Mouse (Mus musculus): Measurements from ENCODE around the gene Vezt. TPM values are rescaled to one million over a fixed set of nuclear protein-coding genes. Genes with fewer than 3 reads are reported as not detected.
A peak's percentile ranks its signal among the peaks of the same experiment; 100 is the strongest.

Vezt gene
- total RNA-seq, 2 experiments from 2014 or later = 38.1 to 40.4 TPM

DNA sequence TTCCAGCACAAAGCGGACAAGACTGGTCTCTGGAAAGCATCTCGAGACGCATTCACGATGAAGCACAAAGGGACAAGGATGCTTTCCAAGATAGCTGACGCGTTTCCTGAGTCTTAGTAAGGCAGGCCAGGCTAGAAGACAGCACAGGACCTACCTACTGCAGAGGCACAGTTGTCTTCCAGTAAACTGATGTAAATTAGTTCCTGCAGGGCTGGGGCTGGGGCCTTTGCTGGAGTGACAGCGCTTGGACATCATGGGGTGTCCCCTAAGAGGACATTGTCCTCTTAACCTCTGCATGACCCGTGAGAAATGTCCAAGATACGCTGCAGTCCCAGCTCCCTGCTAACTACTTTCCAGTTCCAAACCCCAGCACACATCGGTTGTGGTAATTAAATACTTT lies 66.3 kb downstream of the Vezt start:
- intact Hi-C loops (cut with DNase I) = no loop called here

GRCm38 (mm10) chr10:93967486-93967885 lies 68.1 kb downstream of the Vezt start:
- intact Hi-C loops (cut with DNase I) = no loop called here
- no peak for DNase-seq (ENCODE audit: low spot score)

More for the DNA sequence above, 66.3 kb downstream of the Vezt start:
- DNase-seq (ENCODE audit: low spot score) = no peak

DNA sequence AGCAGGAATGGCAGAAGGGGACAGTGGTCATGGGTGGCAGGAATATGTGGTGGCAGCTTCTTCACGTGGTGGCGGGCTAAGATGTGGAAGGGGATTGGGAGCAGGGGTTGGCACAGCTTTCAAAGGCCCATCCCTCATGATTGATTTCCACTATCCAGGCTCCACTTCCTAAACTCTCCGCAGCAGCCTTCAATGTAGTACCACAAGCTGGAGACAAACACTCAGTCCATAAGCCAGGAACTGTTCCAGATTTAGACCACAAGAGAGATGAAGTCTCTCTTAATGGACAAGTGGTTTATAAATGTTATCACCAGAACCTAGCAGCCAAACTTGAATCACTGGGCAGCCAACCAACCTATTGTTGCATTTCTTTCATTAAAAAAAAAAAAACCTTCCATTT lies 81.6 kb downstream of the Vezt start:
- intact Hi-C loops (cut with DNase I) = no loop called here
- DNase-seq (ENCODE audit: low spot score) = no peak

GRCm38 (mm10) chr10:93953504-93953903 lies 82.1 kb downstream of the Vezt start:
- intact Hi-C loops (cut with DNase I) = no loop called here
- DNase-seq (ENCODE audit: low spot score) = no peak

GRCm38 (mm10) chr10:93950991-93951390 lies 84.6 kb downstream of the Vezt start:
- intact Hi-C loops (cut with DNase I) = no loop called here

DNA sequence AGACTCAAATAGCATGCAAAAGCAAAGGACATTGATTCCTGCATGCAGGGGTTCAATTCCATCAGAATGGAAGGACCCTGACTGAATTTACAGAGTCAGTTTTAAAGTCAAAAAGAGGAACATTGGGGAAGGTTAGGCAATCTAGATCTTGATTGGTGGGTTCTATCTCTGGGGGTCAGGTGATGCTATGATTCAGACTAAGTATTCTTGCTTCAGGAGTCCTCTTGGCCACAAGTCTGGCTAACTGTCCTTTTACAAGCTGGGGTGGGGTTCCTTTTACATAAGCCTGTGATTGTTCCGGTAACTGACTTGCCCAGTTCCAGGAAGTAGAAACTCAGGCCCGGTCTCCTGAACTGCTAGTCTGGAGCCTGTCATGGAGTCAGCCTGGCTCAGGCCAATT lies 85.7 kb downstream of the Vezt start:
- intact Hi-C loops (cut with DNase I) = no loop called here
- DNase-seq (ENCODE audit: low spot score) = no peak

More at GRCm38 (mm10) chr10:93950991-93951390, 84.6 kb downstream of the Vezt start:
- no peak for DNase-seq (ENCODE audit: low spot score)

DNA sequence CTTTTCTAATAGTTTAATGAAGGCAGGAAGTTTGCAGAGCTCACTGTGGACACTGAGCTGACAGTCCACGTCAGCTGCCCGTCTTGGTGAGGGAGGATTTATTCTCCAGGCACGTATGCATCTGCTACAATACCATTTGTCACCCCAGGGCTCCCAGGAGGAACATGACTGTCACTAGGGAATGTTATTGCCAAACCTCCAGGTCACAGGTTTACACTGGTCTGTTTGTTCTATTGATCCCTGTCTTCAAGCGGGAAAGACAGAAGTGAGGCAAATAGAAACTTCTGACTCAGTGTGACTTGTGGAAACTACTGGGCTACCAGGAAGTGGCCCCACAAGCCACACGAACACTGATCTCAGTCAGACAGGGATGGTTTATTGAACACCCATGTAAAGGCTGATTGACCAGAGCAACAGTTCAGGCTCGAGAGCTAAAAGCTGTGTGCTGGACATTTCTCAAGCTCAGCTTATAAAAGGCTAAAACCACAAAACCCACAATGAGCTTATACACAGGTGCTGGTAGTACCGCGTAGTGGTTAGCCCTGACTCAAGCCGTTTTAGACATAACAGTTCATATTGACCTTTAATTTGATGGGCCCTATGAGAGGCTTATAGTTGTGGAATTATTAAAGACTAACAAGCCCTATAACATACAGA lies 89.6 kb downstream of the Vezt start:
- no peak for DNase-seq (ENCODE audit: low spot score)
- intact Hi-C loops (cut with DNase I) = loop anchor here (2.0 kb wide), 1 partner anchor 171 kb away; no protein-coding TSS in a partner anchor

DNA sequence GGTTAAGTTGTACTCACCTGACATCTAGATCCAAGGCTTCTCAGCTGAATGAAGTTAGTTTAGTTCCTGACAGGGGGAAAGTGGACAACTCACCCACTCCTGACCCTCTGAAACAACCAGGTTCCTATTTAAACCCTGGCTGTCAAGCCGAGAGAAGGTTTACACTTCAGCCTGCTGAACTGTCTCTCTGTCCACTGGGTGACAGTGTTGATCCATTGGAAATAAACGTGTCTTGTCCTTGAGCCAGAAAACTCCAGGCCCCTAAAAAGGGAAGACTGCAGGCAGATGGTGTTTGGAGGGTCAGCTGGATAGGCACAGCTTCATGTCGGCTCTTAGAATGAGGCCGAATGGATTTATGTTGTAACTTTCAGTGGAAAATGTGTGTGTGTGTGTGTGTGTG lies 90.3 kb downstream of the Vezt start:
- DNase-seq (ENCODE audit: low spot score) = no peak
- intact Hi-C loops (cut with DNase I) = loop anchor here (2.0 kb wide), 1 partner anchor 171 kb away; no protein-coding TSS in a partner anchor

DNA sequence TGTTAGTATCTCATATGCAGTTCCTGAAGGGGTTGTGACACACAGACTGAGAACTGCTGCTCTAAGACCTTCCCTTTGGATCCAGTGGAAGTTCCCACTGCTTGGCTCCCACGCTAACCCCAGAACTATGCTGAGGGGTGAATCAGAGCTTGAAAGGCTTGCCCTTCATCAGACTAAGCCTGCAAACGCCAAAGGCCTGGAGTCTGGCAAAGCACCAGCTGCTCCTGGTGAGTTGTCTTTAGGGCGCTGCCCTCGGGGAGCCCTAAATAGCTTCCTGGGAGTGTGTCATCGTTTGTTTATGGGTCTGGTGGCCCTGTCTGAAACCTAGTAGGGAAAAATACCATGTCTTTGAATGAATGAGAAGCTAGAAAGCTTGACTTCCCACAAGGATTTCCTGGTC lies 91.4 kb downstream of the Vezt start:
- intact Hi-C loops (cut with DNase I) = loop anchor here (2.0 kb wide), 1 partner anchor 173 kb away; no protein-coding TSS in a partner anchor
- DNase-seq (ENCODE audit: low spot score) = no peak

GRCm38 (mm10) chr10:93940279-93940678 lies 95.3 kb downstream of the Vezt start:
- intact Hi-C loops (cut with DNase I) = no loop called here
- DNase-seq (ENCODE audit: low spot score) = no peak

DNA sequence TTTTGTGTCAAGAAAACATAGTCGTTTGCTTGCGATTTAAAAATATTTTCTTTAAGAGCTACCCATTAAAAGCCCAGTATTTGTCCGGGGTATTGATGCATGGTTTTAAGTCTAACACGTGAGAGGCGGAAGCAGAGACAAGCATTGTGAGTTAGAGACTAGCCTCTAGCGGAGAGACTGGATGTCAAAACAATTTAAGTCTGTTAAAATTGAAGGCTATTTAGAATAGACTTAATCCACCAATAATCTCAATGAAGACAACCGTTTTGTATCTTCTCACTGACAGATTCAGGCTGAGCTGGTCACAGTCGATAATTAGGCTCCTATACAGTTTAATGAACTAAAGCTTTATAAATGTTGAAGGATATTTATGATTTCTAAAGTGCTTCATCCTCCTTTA lies 95.9 kb downstream of the Vezt start:
- intact Hi-C loops (cut with DNase I) = no loop called here
- DNase-seq (ENCODE audit: low spot score) = no peak

- intact Hi-C loops (cut with DNase I) = no loop called here
- DNase-seq (ENCODE audit: low spot score) = no peak
These were observed 96.8 kb downstream of the Vezt start for GRCm38 (mm10) chr10:93938844-93939271.

- intact Hi-C loops (cut with DNase I) = no loop called here
- no peak for DNase-seq (ENCODE audit: low spot score)
These were observed 101.6 kb downstream of the Vezt start for GRCm38 (mm10) chr10:93933980-93934379.

- no peak for DNase-seq (ENCODE audit: low spot score)
These were observed 102.8 kb downstream of the Vezt start for GRCm38 (mm10) chr10:93932861-93933260.

DNA sequence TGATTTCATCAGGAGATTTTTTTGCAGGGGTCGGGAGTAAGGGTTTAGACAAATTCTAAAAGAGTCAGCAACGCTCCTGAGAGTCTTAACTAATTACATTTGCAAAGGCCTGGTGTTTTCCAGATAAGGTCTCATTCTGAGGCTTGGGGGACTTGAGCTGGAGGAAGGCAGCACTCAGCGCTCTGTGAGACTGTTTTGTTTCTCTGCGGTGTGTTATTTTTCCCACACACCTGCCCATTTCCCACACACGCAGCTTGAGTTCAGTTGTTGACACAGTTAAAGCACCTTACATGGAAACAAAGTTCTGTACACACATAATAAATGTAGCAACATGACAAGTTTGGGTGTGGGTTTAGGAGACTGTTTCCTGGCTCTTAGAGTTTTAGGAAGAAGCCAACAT lies 103.6 kb downstream of the Vezt start:
- intact Hi-C loops (cut with DNase I) = no loop called here

More at GRCm38 (mm10) chr10:93932861-93933260, 102.8 kb downstream of the Vezt start:
- intact Hi-C loops (cut with DNase I) = no loop called here

DNA sequence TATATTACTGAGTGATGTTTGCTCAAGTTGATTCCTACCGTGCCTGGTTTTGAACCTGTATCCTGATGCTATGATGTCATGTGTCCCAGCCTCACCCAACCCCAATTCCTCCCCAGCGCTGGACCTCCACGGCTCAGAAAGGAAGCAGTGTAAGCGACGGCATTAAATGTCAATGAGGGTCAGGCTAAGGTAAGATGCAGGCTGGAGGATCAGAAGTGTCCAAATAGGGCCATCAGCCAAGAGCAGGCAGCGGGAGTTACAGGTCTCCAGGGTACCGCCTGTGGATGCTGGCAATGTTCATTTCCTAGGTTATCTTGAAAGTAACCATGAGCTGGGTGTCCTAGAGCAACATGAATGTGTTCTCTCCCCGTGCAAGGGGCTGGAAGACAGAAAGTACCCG lies 104.2 kb downstream of the Vezt start:
- no peak for DNase-seq (ENCODE audit: low spot score)
- intact Hi-C loops (cut with DNase I) = no loop called here

More for the DNA sequence above, 103.6 kb downstream of the Vezt start:
- no peak for DNase-seq (ENCODE audit: low spot score)

GRCm38 (mm10) chr10:93930236-93930824 lies 105.3 kb downstream of the Vezt start:
- intact Hi-C loops (cut with DNase I) = no loop called here

DNA sequence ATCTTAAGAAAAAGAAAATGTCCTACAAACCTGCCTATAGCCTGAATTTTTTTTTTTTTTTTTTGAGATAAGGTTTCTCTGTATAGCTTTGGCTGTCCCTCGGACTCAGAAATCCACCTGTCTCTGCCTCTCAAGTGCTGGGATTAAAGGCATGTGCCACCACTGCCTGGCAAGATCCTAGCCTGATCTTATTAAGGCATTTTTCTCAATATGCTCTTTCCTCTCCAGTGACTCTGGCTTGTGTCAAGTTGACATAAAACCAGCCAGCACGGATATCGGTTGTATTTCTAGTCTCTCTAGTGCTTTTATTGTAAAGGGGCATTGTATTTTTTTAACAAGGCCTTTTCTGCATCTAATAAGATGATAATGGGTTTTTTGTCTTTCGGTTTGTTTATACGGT lies 111.0 kb downstream of the Vezt start:
- intact Hi-C loops (cut with DNase I) = no loop called here
- no peak for DNase-seq (ENCODE audit: low spot score)

More at GRCm38 (mm10) chr10:93930236-93930824, 105.3 kb downstream of the Vezt start:
- no peak for DNase-seq (ENCODE audit: low spot score)

- DNase-seq (ENCODE audit: low spot score) = no peak
- intact Hi-C loops (cut with DNase I) = no loop called here
These were observed 114.5 kb downstream of the Vezt start for GRCm38 (mm10) chr10:93921160-93921559.

GRCm38 (mm10) chr10:93919227-93919626 lies 116.4 kb downstream of the Vezt start:
- peak; percentile 19 for DNase-seq (ENCODE audit: low spot score)
- intact Hi-C loops (cut with DNase I) = no loop called here

DNA sequence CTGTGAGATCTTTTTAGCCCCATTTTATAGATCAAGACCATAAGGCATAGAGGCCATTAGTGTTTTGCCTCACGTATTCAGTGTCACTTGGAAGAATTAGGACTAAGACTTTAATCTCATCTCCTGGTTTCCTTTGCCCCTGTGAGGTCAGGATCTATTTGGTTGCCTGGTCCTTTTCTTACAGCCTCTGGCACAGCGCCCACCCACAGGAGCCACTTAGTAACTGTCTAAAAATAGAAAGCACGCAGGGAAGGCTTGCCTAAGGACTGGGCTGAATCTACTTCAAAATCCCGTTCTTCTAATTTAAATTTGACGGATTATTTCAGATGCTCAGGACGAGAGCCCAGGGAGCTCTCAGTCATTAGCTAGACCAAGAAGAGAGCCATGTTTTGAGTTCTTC lies 116.9 kb downstream of the Vezt start:
- intact Hi-C loops (cut with DNase I) = no loop called here
- peak; percentile 14 for DNase-seq (ENCODE audit: low spot score)
